Mouse (Mus musculus) G1E (cell line): ENCODE results near the gene Il25.

Experiments used
- CTCF ChIP-seq: IDR thresholded peaks from 2 replicates; pipeline ENCODE4 v1.5.1; 2012; ENCODE audit warnings: low read depth, low read length, inconsistent platforms, mixed read lengths
- TAL1 ChIP-seq: conservative IDR thresholded peaks from 2 replicates; pipeline ENCODE4 v1.6.1; 2012; ENCODE audit warnings: low read depth, low read length, inconsistent platforms, mixed read lengths

GRCm38 (mm10) chr14:54930431-54930830, 2.1 kb upstream of the Il25 start:
- TF ChIP-seq CTCF (no peak), TAL1 (no peak)
